Mouse (Mus musculus): Measurements from ENCODE around the gene Mgarp.

DNA sequence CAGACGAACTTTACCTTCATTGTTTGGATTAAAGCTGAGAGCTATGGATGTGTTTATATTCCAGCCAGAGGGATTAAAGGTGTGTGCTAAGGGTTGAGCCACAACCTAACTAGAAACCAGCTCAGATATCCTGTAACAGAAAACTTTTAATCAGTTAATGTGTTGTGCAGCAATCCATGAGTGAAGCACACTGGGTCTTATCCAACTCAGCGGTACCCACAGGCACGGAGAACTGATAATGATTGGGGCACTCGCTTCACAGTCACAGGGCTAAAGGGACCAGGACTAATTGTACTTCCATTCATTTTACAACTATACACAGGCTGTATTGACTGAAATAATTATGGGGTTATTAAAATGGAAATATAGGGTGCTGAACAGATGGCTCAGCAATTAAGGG, 29.6 kb downstream of the Mgarp start:
- TF ChIP-seq CTCF (IDR thresholded peaks at IDR 0.05; ENCODE audit: low read depth): no peak
- peak; percentile 82 for TF ChIP-seq EP300 (IDR thresholded peaks at IDR 0.05; ENCODE audit: low read depth)

All from liver, postnatal 0 days (tissue).